In the genomic region with DNA sequence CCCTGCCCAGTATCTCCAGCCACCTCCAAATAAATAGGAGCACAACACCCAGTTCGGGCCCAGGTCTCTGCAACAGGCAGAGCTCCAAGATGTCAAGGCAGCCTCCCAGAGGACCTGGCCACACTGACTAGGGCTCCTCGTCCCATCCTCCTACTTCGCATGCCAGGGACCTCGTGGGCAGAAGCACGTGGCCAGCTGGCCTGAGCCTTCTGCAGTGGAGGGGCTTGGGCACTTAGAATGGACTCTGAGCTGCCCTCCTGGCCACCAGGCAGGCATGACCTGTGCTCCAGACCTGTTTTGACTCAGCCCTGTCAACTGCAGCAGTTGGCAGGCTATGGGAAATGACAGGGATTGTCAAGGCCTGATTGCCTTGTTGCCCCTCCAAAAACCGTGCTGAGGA, we compare ENCODE assay signal across 27 mouse cellular contexts. TPM values are rescaled to one million over a fixed set of nuclear protein-coding genes. Genes with fewer than 3 reads are reported as not detected.
DNase-seq lines count a peak whose midpoint lies in the region; ATAC-seq lines count a peak whose summit lies in the region.
"Had no signal": no experiment of that assay in that cellular context is flagged by ENCODE, and none has a peak within 500 bp of the region (broad histone marks: within the 10 kb centered on the region; RNA-seq: fewer than 3 reads in every experiment).

No protein-coding gene starts in this region.

- H3K4me3 ChIP-seq in kidney, embryonic 15.5 days (replicated peaks), result no peak overlapping the region
- no peak overlapping the region for H3K4me3 ChIP-seq in brown adipose tissue, adult 24 weeks (ENCODE audit: insufficient read depth, low read depth, low read length)
- H3K4me3 ChIP-seq: embryonic facial prominence, embryonic 15.5 days; erythroblast, embryonic 14.5 days; heart, embryonic 10.5 days; hindbrain, embryonic 12.5 days had no signal

- H3K9me3 ChIP-seq in kidney, embryonic 15.5 days (replicated peaks), result no peaks in the 10 kb centered on the region
- H3K9me3 ChIP-seq: embryonic facial prominence, embryonic 15.5 days; heart, embryonic 10.5 days; hindbrain, embryonic 12.5 days had no signal

- peak; percentile 87 for DNase-seq in kidney, adult 11 months
- DNase-seq in kidney, adult 9 months, result peak; percentile 90
- peak; percentile 86 to 88 for DNase-seq in kidney, postnatal 36 days
- no peak for DNase-seq in adrenal gland, adult (ENCODE audit: inconsistent age in 2 of 2, low spot score in 1 of 2)
- DNase-seq: adrenal gland, adult 2 months; adrenal gland, postnatal 25 days; cerebellum, adult 2 months; cerebellum, postnatal 14 days; embryo, embryonic 11 days; gastrocnemius, postnatal 14 days; heart, adult 11 months; heart, postnatal 10 days; heart, postnatal 4 days had no signal

- no peaks in the 10 kb centered on the region for H3K36me3 ChIP-seq in kidney, embryonic 15.5 days
- H3K36me3 ChIP-seq: embryonic facial prominence, embryonic 15.5 days; heart, embryonic 10.5 days; hindbrain, embryonic 12.5 days had no signal

- WGBS in kidney, embryonic 15.5 days, result 83% methylated on average over 6 of the region's 6 CpGs

- no peak overlapping the region for H3K4me2 ChIP-seq in kidney, embryonic 15.5 days
- H3K4me2 ChIP-seq: embryonic facial prominence, embryonic 15.5 days; hindbrain, embryonic 12.5 days had no signal

- H3K4me1 ChIP-seq in kidney, embryonic 15.5 days, result peaks cover 26% of the 10 kb centered on the region
- peaks cover 2% of the 10 kb centered on the region for H3K4me1 ChIP-seq in brown adipose tissue, adult 24 weeks (ENCODE audit: control insufficient read depth, insufficient read depth, insufficient read length, low read length)

- no peak for ATAC-seq in kidney, embryonic 15.5 days (replicated peaks; ENCODE audit: low FRiP score)
- no peak for ATAC-seq in granulocyte monocyte progenitor cell, adult 5-6 weeks (replicated peaks; ENCODE audit: poor library complexity, severe bottlenecking)
- ATAC-seq: activated CD4-positive, CD25-positive, alpha-beta regulatory T cell, adult 4 months; forebrain, embryonic 16.5 days; hindbrain, embryonic 16.5 days; Patski had no signal

- H3K27me3 ChIP-seq in kidney, embryonic 15.5 days, result no peaks in the 10 kb centered on the region
- H3K27me3 ChIP-seq: embryonic facial prominence, embryonic 15.5 days; hindbrain, embryonic 12.5 days; Patski had no signal

- no peak overlapping the region for H3K9ac ChIP-seq in kidney, embryonic 15.5 days
- H3K9ac ChIP-seq: embryonic facial prominence, embryonic 15.5 days; hindbrain, embryonic 12.5 days had no signal

- no peak overlapping the region for H3K27ac ChIP-seq in kidney, embryonic 15.5 days
- peak overlapping the region; percentile 52; the same call in 1 of the 2 replicates for H3K27ac ChIP-seq in brown adipose tissue, adult 24 weeks (replicated peaks; ENCODE audit: low read depth, low read length)
- H3K27ac ChIP-seq: embryonic facial prominence, embryonic 15.5 days; heart, embryonic 10.5 days; hindbrain, embryonic 12.5 days had no signal

RNA-seq across cellular contexts. Expression of gene 1810010D01Rik, which starts 17.7 kb away (rescaled TPM):
- polyA plus RNA-seq in kidney, embryonic 15.5 days (2015; fragmentation: Nextera tagmentation; extraction: Ambion mirVana), result 0.56 TPM in 1 of 2 replicates, not detected in the other
- not detected in 2 replicates for polyA plus RNA-seq in brown adipose tissue, adult 24 weeks (2012; ENCODE audit: insufficient read depth, insufficient read length, missing spikeins)
- not detected in 2 replicates for total RNA-seq in granulocyte monocyte progenitor cell, adult 5-6 weeks (2014; fragmentation: Nextera tagmentation)
- not detected in 2 replicates for total RNA-seq in granulocyte monocyte progenitor cell, adult 5-6 weeks (2017)
- total RNA-seq: CH12.LX; common myeloid progenitor, adult 5-6 weeks; heart, postnatal 10 days had no signal
- polyA plus RNA-seq: activated CD4-positive, CD25-positive, alpha-beta regulatory T cell, adult 4 months; erythroblast, embryonic 14.5 days; forebrain, embryonic 16.5 days; heart, embryonic 14.5 days; hindbrain, embryonic 16.5 days; Patski had no signal

RNA-seq across cellular contexts. Expression of gene Tpcn2, which starts 58.2 kb away (rescaled TPM):
- polyA plus RNA-seq in kidney, embryonic 15.5 days (2015; fragmentation: Nextera tagmentation; extraction: Ambion mirVana), result 8.8 and 9.7 TPM in 2 replicates
- 4.3 and 6.6 TPM in 2 replicates for polyA plus RNA-seq in brown adipose tissue, adult 24 weeks (2012; ENCODE audit: insufficient read depth, insufficient read length, missing spikeins)
- total RNA-seq in granulocyte monocyte progenitor cell, adult 5-6 weeks (2014; fragmentation: Nextera tagmentation), result 4.8 and 7.9 TPM in 2 replicates
- 3.4 and 3.6 TPM in 2 replicates for total RNA-seq in granulocyte monocyte progenitor cell, adult 5-6 weeks (2017)
- polyA plus RNA-seq: erythroblast, embryonic 14.5 days had no signal

Comparison
In these comparisons a context has a peak if more than half of its experiments do, and no peak if none do; other contexts are left out.
1. DNase-seq: peak in kidney, adult 11 months (single experiment), kidney, adult 9 months (single experiment) and kidney, postnatal 36 days (2 of 2); none in adrenal gland, adult (0 of 2).